Mouse (Mus musculus): ENCODE measurements around the gene Lrrc4b.

DNA sequence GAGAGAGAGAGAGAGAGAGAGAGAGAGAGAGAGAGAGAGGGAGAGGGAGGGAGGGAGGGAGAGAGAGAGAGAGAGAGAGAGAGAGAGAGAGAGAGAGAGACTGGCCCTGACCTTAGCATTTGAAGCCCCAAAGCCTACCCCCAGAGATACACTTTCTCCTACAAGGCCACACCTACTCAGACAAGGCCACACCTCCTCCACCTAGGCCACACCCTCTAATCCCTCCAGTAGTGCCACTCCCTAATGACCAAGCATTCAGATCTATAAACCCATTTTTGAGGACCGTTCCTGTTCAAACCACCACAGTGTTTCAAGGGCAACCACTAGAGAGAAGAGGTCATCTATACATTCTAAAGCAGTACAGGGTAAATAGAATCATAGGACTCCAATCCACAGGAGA is 27.5 kb downstream of the Lrrc4b start:
- TF ChIP-seq CTCF (IDR thresholded peaks at IDR 0.05) (no peak), EP300 (IDR thresholded peaks at IDR 0.05; ENCODE audit: insufficient read depth, low read depth, low read length) (no peak)
